Mouse (Mus musculus) heart, postnatal 25 days (tissue): ENCODE data around the gene Zfp568. TPM values are rescaled to one million over a fixed set of nuclear protein-coding genes. Genes with fewer than 3 reads are reported as not detected.

Source experiments
- DNase-seq: peaks from one replicate; pipeline ENCODE4 v3.0.0; 2022; ENCODE audit warnings: low spot score
- intact Hi-C: fragments of 180-260 bp; cut with DNase I; formaldehyde crosslinking; loops from one replicate; pipeline ENCODE4 v1.15.1; 2025
- total RNA-seq, 2 experiments: library from RNA; stranded (reverse); gene quantifications; 2 replicates each; pipeline ENCODE4 v1.2.3; 2021

Zfp568 gene
- total RNA-seq, 2 experiments from 2014 or later: 24.5 to 28.1 TPM

DNA sequence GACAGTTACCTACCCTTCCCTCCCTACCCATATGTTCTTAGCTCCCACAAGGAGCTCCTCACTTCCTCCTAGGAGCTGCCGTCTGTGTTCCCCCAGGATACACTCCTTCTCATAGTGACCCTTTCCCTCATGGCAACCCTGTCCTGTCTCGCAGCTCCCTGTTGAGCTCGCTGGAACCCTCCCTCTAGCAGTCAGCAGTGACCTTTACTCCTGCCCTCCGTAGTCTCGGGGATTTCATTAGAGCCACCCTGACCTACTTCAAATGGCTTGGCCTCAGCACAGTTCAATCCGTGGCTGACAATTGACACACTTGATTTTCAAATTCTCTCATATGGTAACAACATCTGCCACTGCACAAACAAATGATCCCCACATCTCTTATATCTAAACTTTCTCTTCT is 46.9 kb downstream of the Zfp568 start:
- DNase-seq: no peak
- intact Hi-C loops: no loop called here

DNA sequence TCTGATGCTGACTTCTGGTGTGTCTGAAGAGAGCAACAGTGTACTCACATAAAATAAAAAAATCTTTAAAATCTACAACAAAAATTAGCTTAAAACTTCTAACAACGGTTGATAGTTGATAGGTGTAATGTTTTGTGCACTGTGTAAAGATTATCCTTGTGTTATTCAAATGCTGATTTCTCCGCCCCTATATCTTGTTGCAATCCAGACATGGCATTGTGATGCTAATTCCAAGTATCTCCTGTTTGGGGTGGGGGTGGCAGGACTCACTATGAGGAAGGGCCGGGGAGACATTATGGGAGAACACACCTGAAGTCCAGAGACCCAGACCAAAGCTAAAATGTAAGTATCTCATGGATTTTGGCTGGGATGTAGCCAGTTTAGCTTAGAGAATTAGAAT is 47.6 kb downstream of the Zfp568 start:
- intact Hi-C loops: no loop called here
- no peak for DNase-seq

DNA sequence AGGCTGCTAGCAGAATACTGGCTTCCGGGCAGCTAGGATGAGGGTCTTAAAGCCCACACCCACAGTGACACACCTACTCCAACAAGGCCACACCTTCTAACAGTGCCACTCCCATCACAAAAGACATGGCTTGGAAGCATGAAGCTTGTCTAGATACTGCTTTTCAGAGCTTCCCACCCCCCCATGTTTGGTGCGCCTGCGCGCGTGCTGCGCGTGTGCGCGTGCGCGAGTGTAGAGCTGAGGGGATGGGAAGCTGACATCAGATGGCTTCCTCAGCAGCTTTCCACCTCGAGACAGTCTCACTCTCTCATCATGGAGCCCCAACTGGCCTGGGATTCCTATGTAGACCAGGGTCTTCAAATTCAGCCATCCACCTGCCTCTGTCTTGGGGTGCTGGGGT is 50.6 kb downstream of the Zfp568 start:
- intact Hi-C loops: no loop called here
- DNase-seq: no peak

- intact Hi-C loops: no loop called here
These were observed 60.6 kb downstream of the Zfp568 start for GRCm38 (mm10) chr7:30044354-30044753.

GRCm38 (mm10) chr7:30048126-30048525 is 64.4 kb downstream of the Zfp568 start:
- no peak for DNase-seq
- intact Hi-C loops: no loop called here

More at GRCm38 (mm10) chr7:30044354-30044753, 60.6 kb downstream of the Zfp568 start:
- DNase-seq: no peak

DNA sequence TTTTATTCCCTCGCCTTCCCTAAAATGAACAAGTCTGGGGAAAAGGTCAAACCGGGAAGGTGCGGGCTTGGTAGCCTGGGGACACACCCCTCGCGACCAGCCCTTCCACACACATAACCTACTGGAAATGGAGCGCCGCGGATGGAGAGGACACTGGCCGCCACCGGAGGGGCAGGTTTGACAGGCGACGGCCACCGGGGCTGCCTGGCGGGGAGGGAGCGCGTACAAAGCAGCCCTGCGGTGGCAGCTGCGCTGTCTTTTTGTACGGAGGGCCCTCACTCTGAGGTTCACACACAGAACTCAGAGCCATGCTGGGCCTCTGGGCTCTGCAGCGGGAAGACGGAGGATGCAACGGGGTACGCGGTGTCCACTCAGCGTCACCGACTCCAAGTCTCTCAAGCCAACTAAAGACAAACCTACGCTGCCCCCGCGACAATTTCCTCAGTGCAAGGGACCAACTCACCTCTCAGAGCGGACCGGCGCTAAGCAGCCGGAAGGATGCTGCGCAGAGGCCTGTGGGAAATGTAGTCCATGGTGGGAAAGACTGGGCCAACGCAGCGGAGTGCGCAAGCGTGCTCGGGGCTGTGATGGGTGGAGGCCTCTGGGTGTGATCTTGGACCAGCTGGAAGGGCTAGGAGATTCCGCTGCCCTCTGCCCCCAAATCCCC is 67.3 kb downstream of the Zfp568 start, which contains the start of gene Zfp14:
Gene Zfp14, minus strand, starts transcription at position 499 of the 667 bp plus-strand sequence.
- peak; percentile 82 for DNase-seq

DNA sequence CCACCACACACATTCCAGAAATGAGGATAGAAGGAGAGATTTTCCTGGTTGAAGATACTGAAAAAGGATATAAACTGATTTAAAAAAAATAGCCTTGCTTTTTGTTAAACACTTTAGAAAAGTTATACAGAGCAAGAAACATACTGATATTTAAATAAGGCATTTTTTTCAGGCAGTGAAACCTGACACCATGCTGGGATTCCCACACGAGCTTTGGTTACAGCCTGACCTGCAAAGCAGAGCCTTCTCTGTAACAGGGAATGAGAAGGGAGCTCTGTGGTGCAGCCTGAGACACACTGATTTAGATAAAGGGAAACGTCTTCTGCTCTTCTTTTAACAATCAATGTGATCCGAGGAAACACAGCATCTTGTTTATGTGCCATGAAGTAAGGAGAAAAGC is 69.8 kb downstream of the Zfp568 start:
- intact Hi-C loops: loop anchor here (5.0 kb wide), 2 partner anchors 34 to 146 kb away; partner anchors contain the start of genes Zfp27 and Zfp383
- no peak for DNase-seq

More for the DNA sequence above, 67.3 kb downstream of the Zfp568 start, which contains the start of gene Zfp14:
- intact Hi-C loops: loop anchor here (5.0 kb wide), 2 partner anchors 36 to 144 kb away; partner anchors contain the start of genes Zfp27 and Zfp383

GRCm38 (mm10) chr7:30060341-30060740 is 76.6 kb downstream of the Zfp568 start:
- intact Hi-C loops: no loop called here
- DNase-seq: no peak

DNA sequence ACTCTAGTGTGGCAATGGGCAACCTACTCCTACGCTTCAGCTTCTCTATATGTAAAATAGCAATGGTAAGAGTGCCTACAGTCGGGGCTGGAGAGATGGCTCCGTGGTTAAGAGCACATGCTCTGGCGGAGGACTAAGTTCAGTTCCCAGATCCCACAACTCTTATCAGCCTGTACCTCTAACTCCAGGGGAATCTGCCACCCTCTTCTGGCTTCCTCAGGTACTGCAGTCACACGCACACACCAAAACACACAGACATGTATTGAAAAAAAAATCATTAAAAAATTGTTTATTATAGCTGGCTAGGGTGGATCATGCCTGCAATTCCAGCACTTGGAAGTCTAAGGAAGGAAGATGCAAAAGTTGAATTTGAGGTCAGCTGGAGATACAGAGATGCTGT is 78.7 kb downstream of the Zfp568 start:
- intact Hi-C loops: no loop called here
- no peak for DNase-seq

DNA sequence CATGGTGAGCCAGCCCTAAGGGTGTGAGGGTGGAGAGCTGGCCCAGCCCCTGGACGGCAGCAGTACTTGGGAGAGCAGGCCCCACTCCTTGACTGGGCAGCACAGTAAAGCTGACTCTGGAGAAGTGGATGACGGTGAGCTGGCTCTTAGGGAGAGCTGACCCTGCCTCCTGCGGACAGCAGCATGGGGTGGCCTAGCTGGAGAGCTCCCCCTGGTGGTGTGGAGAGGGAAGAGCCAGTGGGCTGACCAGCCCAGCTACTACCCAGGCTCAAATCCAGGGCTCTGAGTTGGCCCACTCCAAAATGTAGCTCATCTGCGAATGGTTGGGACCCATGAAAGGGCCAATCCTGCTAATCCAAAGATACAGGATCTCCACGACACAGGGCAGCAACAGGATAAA is 80.9 kb downstream of the Zfp568 start:
- DNase-seq: no peak
- intact Hi-C loops: no loop called here

DNA sequence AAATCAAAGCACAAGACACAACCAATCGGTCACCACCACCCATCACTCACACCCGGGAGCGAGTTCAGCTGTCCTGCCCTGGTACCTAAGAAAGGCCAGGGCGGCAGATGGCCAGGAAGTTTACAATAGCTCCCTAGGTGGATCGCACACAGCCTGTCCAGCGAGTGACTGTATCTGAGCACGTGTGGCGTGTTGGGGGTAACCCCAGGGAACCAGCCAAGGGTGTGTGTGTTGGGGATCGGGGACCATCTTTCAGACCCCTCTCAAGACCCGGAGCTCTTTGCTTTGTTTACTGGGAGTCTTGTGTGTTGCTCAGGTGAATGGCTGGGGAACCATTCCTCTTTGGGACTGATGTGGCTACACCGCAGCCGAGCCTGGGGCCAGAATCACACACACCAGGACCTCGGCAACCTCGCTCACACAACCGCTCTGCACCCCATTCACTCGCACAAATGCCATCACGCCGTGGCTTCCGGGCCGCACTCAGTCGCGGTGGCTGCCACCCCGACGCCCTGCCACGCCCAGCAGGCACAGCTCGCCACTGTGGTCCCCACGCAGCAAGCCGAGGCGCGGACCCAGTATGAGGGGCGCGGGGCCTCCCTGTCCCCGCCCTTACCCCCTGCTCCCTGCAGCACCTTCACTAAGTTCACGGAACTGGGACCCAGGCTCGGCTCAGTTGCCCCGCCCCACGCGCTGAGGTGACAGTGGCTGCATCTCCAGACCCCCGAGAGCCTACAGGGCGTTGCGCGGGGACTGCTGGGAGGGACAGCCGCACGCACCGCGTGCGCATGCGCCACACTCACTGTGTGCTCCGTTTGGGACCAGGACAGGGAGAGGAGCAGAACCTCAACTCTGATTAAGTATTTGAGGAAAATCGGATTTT is 88.6 kb downstream of the Zfp568 start, which contains the start of gene Zfp82:
Gene Zfp82, minus strand, starts transcription at position 755 of the 883 bp plus-strand sequence.
- peak; percentile 58 for DNase-seq
- intact Hi-C loops: no loop called here

Other genes starting within 250 kb of the Zfp568 start
- gene Zfp84, start 215.4 kb upstream of the Zfp568 start, total RNA-seq: 10 to 100 TPM; 10.2 to 12.4 TPM
- gene Zfp30, start 200.0 kb upstream of the Zfp568 start, total RNA-seq: 1 to 10 TPM; 5.2 to 6.1 TPM
- 10 to 100 TPM; 12.4 to 12.7 TPM for gene Zfp790, start 167.8 kb upstream of the Zfp568 start, total RNA-seq
- 1 to 10 TPM in 1 of 2 experiments, under 1 TPM in 1; 0.16 to 1.1 TPM for gene Zfp940, start 130.3 kb upstream of the Zfp568 start, total RNA-seq
- 1 to 10 TPM; 3.0 to 3.5 TPM for gene Zfp420, start 124.0 kb upstream of the Zfp568 start, total RNA-seq
- 1 to 10 TPM; 7.0 to 8.7 TPM for gene Zfp27, start 77.4 kb upstream of the Zfp568 start, total RNA-seq
- gene Zfp383, start 75.7 kb upstream of the Zfp568 start, total RNA-seq: 1 to 10 TPM; 6.2 to 8.2 TPM
- 1 to 10 TPM; 6.6 to 7.8 TPM for gene Zfp74, start 29.9 kb upstream of the Zfp568 start, total RNA-seq
- gene Zfp14, start 67.4 kb downstream of the Zfp568 start, total RNA-seq: 1 to 10 TPM; 2.2 to 2.8 TPM
- 1 to 10 TPM; 1.9 to 2.0 TPM for gene Zfp82, start 88.9 kb downstream of the Zfp568 start, total RNA-seq
- gene Gm26920, start 106.5 kb downstream of the Zfp568 start, total RNA-seq: not detected
- gene Zfp566, start 106.6 kb downstream of the Zfp568 start, total RNA-seq: 1 to 10 TPM; 2.2 TPM
- 10 to 100 TPM; 30.7 to 37.3 TPM for gene Zfp260, start 110.8 kb downstream of the Zfp568 start, total RNA-seq
- 1 to 10 TPM; 2.7 to 2.9 TPM for gene Zfp382, start 138.0 kb downstream of the Zfp568 start, total RNA-seq
- 10 to 100 TPM; 27.7 to 31.0 TPM for gene Zfp146, start 185.8 kb downstream of the Zfp568 start, total RNA-seq
- gene Cox7a1, start 200.2 kb downstream of the Zfp568 start, total RNA-seq: 1,000 to 10,000 TPM; 2,700 to 2,749 TPM
- gene Capns1, start 214.9 kb downstream of the Zfp568 start, total RNA-seq: 100 to 1,000 TPM; 270 to 283 TPM
- 10 to 100 TPM; 54.6 to 56.6 TPM for gene Polr2i, start 248.0 kb downstream of the Zfp568 start, total RNA-seq
- 10 to 100 TPM; 54.1 to 56.7 TPM for gene Tbcb, start 248.3 kb downstream of the Zfp568 start, total RNA-seq